ENCODE assay signal across 30 mouse cellular contexts in genomic region chr9:111333790-111334189, GRCm38 (mm10). TPM values are rescaled to one million over a fixed set of nuclear protein-coding genes. Genes with fewer than 3 reads are reported as not detected.
"Had no signal": no experiment of that assay in that cellular context is flagged by ENCODE, and none has a peak within 500 bp of the region (broad histone marks: within the 10 kb centered on the region; RNA-seq: fewer than 3 reads in every experiment).

No protein-coding gene starts in this region.

- DNase-seq: left cerebral cortex, postnatal 4 days; liver, embryonic 13.5 days; liver, postnatal 0 days; lung, adult 18-20 months; lung, adult 2 months; lung, embryonic 14.5 days; lung, postnatal 10 days; lung, postnatal 14 days; lung, postnatal 36 days; lung, postnatal 4 days; midbrain, embryonic 14.5 days had no signal

- H3K4me3 ChIP-seq: limb, embryonic 10.5 days; limb, embryonic 12.5 days; limb, embryonic 13.5 days; limb, embryonic 15.5 days; liver, embryonic 12.5 days; liver, embryonic 13.5 days; liver, embryonic 15.5 days; lung, embryonic 15.5 days; megakaryocyte, embryonic 14.5 days; midbrain, embryonic 10.5 days; midbrain, embryonic 12.5 days; midbrain, embryonic 13.5 days; midbrain, embryonic 15.5 days; myocyte; neural tube, embryonic 12.5 days had no signal

- H3K27ac ChIP-seq: limb, embryonic 10.5 days; limb, embryonic 12.5 days; limb, embryonic 13.5 days; limb, embryonic 15.5 days; liver, embryonic 12.5 days; liver, embryonic 13.5 days; liver, embryonic 14.5 days; liver, embryonic 15.5 days; lung, embryonic 15.5 days; macrophage; midbrain, embryonic 10.5 days; midbrain, embryonic 12.5 days; midbrain, embryonic 13.5 days; midbrain, embryonic 15.5 days; neural tube, embryonic 12.5 days had no signal

- H3K9me3 ChIP-seq: limb, embryonic 10.5 days; limb, embryonic 12.5 days; limb, embryonic 13.5 days; limb, embryonic 15.5 days; liver, embryonic 12.5 days; liver, embryonic 13.5 days; liver, embryonic 15.5 days; lung, embryonic 15.5 days; megakaryocyte, embryonic 14.5 days; midbrain, embryonic 10.5 days; midbrain, embryonic 12.5 days; midbrain, embryonic 13.5 days; midbrain, embryonic 15.5 days; neural tube, embryonic 12.5 days had no signal

- H3K36me3 ChIP-seq: limb, embryonic 10.5 days; limb, embryonic 12.5 days; limb, embryonic 13.5 days; limb, embryonic 15.5 days; liver, embryonic 12.5 days; liver, embryonic 13.5 days; liver, embryonic 15.5 days; lung, embryonic 15.5 days; midbrain, embryonic 10.5 days; midbrain, embryonic 12.5 days; midbrain, embryonic 13.5 days; midbrain, embryonic 15.5 days; neural tube, embryonic 12.5 days had no signal

- H3K27me3 ChIP-seq: limb, embryonic 12.5 days; limb, embryonic 13.5 days; limb, embryonic 15.5 days; liver, embryonic 12.5 days; liver, embryonic 13.5 days; liver, embryonic 15.5 days; lung, embryonic 15.5 days; midbrain, embryonic 12.5 days; midbrain, embryonic 13.5 days; midbrain, embryonic 15.5 days; neural tube, embryonic 12.5 days had no signal

- H3K4me1 ChIP-seq: limb, embryonic 10.5 days; limb, embryonic 12.5 days; limb, embryonic 13.5 days; limb, embryonic 15.5 days; liver, embryonic 12.5 days; liver, embryonic 13.5 days; liver, embryonic 15.5 days; lung, embryonic 15.5 days; megakaryocyte, embryonic 14.5 days; midbrain, embryonic 10.5 days; midbrain, embryonic 12.5 days; midbrain, embryonic 13.5 days; midbrain, embryonic 15.5 days; neural tube, embryonic 12.5 days had no signal

RNA-seq across cellular contexts. Expression of gene Trank1, which starts 22.3 kb away (rescaled TPM):
- total RNA-seq: megakaryocyte progenitor cell, adult 5-6 weeks; megakaryocyte-erythroid progenitor cell, adult 5-6 weeks had no signal
- polyA plus RNA-seq: liver, adult 2 months; liver, embryonic 12.5 days; liver, embryonic 13.5 days; macrophage; myocyte had no signal
